Mouse (Mus musculus) stomach, embryonic 14.5 days (tissue): ENCODE results near the gene Defb47. TPM values are rescaled to one million over a fixed set of nuclear protein-coding genes. Genes with fewer than 3 reads are reported as not detected.

Experiments
- ATAC-seq: fragments of 200-750 bp; cut with Nextera tagmentation; 2 replicates; pipeline ENCODE4 v1.8.0; 2017; ENCODE audit warnings: low read depth, moderate TSS enrichment; ENCODE audit not compliant: insufficient number of reproducible peaks, insufficient read depth, low FRiP score
- H3K27ac ChIP-seq: fragments of 300-500 bp; sonication (generic); 2 replicates; pipeline ENCODE4 v1.5.1; 2014; ENCODE audit warnings: mild to moderate bottlenecking, low read length, moderate library complexity, mixed read lengths
- H3K27me3 ChIP-seq: fragments of 300-500 bp; sonication (generic); 2 replicates; pipeline ENCODE4 v1.6.1; 2014; ENCODE audit warnings: low read length, control low read depth, mixed read lengths; ENCODE audit not compliant: control insufficient read depth, insufficient read depth
- H3K36me3 ChIP-seq: fragments of 300-500 bp; sonication (generic); 2 replicates; pipeline ENCODE4 v1.6.1; 2014; ENCODE audit warnings: mild to moderate bottlenecking, control low read depth, low read length, moderate library complexity, mixed read lengths; ENCODE audit not compliant: control insufficient read depth, insufficient read depth
- H3K4me1 ChIP-seq: fragments of 300-500 bp; sonication (generic); 2 replicates; pipeline ENCODE4 v1.6.1; 2014; ENCODE audit warnings: low read length, control low read depth, mixed read lengths; ENCODE audit not compliant: control insufficient read depth, insufficient read depth
- H3K4me2 ChIP-seq: fragments of 300-500 bp; sonication (generic); replicated peaks from 2 replicates; pipeline ENCODE4 v1.6.1; 2014; ENCODE audit warnings: low read depth, low read length, control low read depth
- H3K4me3 ChIP-seq: fragments of 300-500 bp; sonication (generic); 2 replicates; pipeline ENCODE4 v1.5.1; 2014; ENCODE audit warnings: low read depth, low read length, control low read depth
- H3K9ac ChIP-seq: fragments of 300-500 bp; sonication (generic); replicated peaks from 2 replicates; pipeline ENCODE4 v1.6.1; 2014; ENCODE audit warnings: low read depth, mild to moderate bottlenecking, control low read depth, low read length, moderate library complexity, mixed read lengths
- H3K9me3 ChIP-seq: fragments of 300-500 bp; sonication (generic); 2 replicates; pipeline ENCODE4 v1.6.1; 2016; ENCODE audit warnings: low read depth, low read length, control low read depth; ENCODE audit not compliant: control insufficient read depth
- WGBS: fragments of 180-500 bp; shearing (Covaris S2); extraction: QIAGEN DNeasy Blood & Tissue Kit; methylation state at CpG from one replicate; pipeline ENCODE4 v1.1.7; 2014; 5-methylcytosine and 5-hydroxymethylcytosine counted together
- polyA plus RNA-seq: library from polyadenylated mRNA; unstranded; fragments of >200 nt; fragmentation: Nextera tagmentation; extraction: Ambion mirVana; gene quantifications from 2 replicates; pipeline ENCODE4 v1.2.1, GENCODE M21; 2014

Defb47 gene
- polyA plus RNA-seq, 1 experiment from 2014 or later = not detected

- Histone ChIP-seq H3K4me2 (no peak within 1 kb of the TSS), H3K4me3 (no peak within 1 kb of the TSS), H3K27me3 (no peaks in the 10 kb centered on the region), H3K9me3 (no peaks in the 10 kb centered on the region), H3K4me1 (no peaks in the 10 kb centered on the region), H3K9ac (no peak within 1 kb of the TSS), H3K36me3 (no peaks in the 10 kb centered on the region), H3K27ac (no peak within 1 kb of the TSS)
- 69% methylated on average over 11 of the region's 14 CpGs for WGBS
- ATAC-seq = no peak
Observed at GRCm38 (mm10) chr14:63049910-63050370, 52.1 kb downstream of the Defb47 start, which contains the start of gene Defb30. TSS of gene Defb30 (minus strand) at chr14:63049960.

Other genes starting within 250 kb of the Defb47 start
- 36.6 and 39.3 TPM in 2 replicates for gene Ints6, start 236.9 kb upstream of the Defb47 start, polyA plus RNA-seq
- gene Wdfy2, start 160.4 kb upstream of the Defb47 start, polyA plus RNA-seq = 9.4 and 10.6 TPM in 2 replicates
- gene Defb48, start 13.6 kb upstream of the Defb47 start, polyA plus RNA-seq = not detected in 2 replicates
- gene Defb43, start 13.7 kb downstream of the Defb47 start, polyA plus RNA-seq = not detected in 2 replicates
- 0.35 TPM in 1 of 2 replicates, not detected in the other for gene Defb42, start 48.9 kb downstream of the Defb47 start, polyA plus RNA-seq
- gene Defb30, start 51.9 kb downstream of the Defb47 start, polyA plus RNA-seq = not detected in 2 replicates